Mouse (Mus musculus) G1E-ER4 (cell line): ENCODE measurements around the gene Exoc3l2. TPM values are rescaled to one million over a fixed set of nuclear protein-coding genes. Genes with fewer than 3 reads are reported as not detected.

Experiments used
- GATA1 ChIP-seq: IDR thresholded peaks from one replicate; pipeline ENCODE4 v1.8.0; 2012; ENCODE audit warnings: low read length, inconsistent platforms
- polyA plus RNA-seq: library from polyadenylated mRNA; stranded (reverse); fragments of >175 nt; gene quantifications from 2 replicates; pipeline ENCODE4 v1.2.3, GENCODE M21; 2012

Gene Exoc3l2
- polyA plus RNA-seq, 1 experiment, result 0.08 TPM

DNA sequence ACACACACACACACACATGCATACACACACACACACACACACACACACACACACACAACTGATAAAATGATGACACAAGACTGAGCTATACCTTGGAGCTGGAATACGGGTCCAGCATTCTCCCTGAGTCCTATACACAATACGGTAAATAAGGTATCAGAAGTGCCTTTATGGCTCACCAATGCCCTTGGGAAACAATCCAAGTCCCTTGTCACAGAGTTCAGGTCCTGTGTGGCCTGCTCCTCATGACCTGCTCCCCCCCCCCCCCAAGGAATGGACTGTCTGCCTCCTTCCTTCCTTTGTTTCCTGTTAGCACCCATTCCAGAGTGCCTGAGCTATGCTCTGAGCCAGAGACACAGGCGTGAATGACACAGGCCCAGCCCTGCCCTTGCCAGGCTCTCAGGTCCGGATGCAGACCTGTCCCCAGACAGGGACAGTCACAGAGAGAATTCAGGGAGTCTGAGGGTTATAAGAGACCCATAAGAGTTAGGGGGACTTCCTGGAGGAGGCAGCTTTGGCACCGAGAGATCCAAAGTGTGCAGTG lies 3.5 kb downstream of the Exoc3l2 start:
- no peak for TF ChIP-seq GATA1

DNA sequence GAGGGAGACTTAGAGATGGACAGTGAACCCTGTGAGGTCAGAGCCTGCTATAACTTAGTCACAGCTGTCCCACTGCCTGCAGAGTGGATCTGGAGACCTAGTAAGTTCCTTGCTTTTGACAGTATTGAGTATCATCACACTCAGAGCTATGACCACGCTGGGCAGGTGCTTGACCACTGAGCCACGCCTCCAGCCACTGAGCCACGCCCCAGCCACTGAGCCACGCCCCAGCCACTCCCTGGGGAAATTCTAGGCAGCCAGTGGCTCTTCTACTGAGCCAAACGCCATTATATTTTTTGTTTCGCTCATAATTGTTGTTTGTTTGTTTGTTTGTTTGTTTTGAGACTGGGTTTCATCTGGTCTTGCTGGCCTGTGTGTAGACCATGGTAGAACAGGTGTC lies 4.5 kb downstream of the Exoc3l2 start:
- TF ChIP-seq GATA1, result no peak

DNA sequence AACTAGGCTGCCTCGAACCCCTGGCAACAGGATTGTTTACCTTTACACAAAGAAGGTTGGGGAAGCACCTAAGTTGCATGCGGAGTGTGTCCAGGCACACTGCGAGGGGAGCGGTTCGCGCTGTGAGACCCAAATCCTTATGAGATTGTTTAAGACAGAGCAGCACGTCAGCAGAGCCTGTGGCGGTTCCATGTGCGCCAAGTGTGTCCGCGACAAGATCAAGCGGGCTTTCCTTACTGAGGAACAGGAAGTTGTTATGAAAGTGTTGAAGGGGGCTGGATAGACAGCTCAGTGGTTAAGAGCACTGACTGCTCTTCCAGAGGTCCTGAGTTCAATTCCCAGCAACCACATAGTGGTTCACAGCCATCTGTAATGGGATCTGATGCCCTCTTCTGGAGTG lies 5.1 kb downstream of the Exoc3l2 start:
- TF ChIP-seq GATA1, result no peak

GRCm38 (mm10) chr7:19469404-19469803 lies 6.3 kb downstream of the Exoc3l2 start:
- TF ChIP-seq GATA1, result no peak

GRCm38 (mm10) chr7:19470308-19470707 lies 7.2 kb downstream of the Exoc3l2 start:
- TF ChIP-seq GATA1, result no peak

DNA sequence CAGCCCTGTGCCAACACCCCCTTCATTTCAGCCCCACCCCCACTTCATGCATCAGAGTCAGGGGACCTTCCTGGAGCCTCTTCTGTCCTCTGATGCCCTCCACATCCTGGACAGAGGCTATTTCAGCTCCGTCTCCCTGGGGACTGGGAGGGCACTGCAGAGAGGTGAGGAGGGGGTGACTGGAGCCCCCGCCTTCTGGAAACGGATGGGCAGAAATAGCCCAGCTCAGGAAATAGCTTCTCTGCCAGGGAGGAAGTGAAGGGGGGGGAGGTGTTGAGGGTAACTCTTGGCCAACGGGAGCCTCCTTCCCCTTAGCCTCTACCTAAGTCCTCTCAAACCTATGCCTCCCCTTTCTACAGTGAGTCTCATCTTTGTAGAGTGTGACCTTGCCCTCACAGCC lies 9.3 kb downstream of the Exoc3l2 start:
- TF ChIP-seq GATA1, result no peak

- no peak for TF ChIP-seq GATA1
These were observed 10.8 kb downstream of the Exoc3l2 start for GRCm38 (mm10) chr7:19473875-19474443.

- TF ChIP-seq GATA1, result no peak
These were observed 14.0 kb downstream of the Exoc3l2 start for GRCm38 (mm10) chr7:19477084-19477483.

DNA sequence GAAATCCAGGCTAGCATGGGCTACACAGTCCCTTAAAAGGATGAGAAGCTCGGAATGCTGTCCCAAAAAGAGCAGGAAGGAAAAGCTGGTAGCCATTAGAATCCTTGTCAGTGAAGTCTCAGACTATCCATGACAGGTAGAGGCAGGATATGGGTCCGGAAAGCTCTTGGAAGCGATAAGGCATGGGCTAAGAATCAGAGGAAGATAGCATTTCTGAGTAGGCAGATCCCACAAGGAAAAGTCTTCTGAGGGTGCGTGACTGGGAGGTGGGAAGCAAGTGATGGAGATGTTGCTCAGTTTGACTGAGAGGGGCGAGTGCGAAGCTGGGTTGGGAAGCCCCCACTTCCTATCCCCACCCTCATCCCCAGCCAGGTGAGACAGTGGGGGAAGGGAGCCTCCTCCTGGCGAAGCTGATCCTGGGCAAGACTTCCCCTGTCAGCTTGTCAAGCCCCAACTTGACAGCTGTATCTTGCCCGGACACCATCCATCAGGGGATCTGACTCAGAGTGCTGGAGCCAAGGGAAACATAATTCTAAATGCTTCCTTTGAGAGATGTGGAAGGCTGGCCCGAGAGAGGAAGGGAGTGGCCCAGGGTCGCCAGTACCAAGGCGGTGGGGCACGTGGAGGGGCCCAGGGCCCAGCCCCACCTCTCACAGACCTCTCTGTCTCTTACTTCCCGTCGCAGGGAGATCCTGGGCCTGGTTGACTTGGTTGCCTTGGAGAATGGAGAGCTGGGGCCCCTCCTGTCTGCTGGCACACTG lies 14.7 kb downstream of the Exoc3l2 start:
- no peak for TF ChIP-seq GATA1

DNA sequence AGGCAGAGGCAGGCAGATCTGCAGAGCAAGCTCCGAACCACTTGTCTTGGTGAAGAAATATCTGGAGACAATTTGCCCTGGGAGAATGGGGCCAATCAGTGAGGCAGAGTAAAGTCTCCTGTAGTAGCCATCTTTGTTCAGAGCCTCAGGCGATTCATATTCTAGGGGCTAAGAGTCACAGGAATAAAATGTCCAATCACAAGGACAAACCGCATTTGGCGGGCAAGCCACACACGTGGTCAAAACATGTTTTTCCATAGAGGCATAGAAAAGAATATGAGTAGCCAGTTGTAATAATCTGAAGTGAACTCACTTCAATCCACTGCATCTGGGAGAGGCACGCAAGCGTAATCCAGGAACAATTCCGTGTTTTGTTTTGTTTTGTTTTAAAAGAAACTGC lies 20.1 kb downstream of the Exoc3l2 start:
- no peak for TF ChIP-seq GATA1

DNA sequence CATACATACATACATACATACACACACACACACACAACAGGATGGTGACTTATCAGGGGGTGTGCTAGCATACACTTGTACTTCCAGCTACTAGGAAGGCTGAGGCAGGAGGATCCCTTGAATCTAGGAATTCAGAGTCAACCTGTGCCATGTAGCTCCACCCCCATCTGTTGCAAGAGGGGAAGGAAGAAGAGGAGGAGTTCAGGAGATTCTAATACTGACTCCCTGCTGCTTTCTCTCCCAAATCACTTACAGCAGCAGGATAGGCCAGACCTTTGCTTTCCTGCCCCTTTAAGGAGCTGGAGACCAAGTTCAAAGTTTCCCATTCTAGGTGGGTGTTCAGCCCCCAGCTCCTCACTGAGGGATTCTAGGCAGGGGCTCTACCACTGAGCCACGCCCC lies 22.4 kb downstream of the Exoc3l2 start:
- TF ChIP-seq GATA1, result no peak

- TF ChIP-seq GATA1, result no peak
These were observed 23.4 kb downstream of the Exoc3l2 start for GRCm38 (mm10) chr7:19486549-19486948.

DNA sequence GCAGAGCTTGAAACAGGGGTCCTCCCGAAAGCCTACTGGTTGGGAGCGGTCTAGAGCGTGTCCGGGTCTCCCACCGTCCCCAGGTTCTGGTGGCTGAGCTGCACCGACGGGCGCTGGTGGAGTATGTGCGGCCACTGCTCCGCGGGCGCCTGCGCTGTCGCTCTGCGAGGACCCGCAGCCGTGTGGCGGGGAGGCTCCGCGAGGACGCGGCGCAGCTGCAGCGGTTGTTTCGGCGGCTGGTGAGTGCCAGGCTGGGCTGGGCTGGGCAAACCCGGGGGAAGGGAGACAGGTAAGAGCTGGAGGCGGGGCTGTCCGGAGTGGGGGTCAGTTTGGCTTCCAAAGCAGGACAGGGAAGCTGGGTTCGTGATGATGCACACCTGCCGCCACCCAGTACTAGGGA lies 26.4 kb downstream of the Exoc3l2 start:
- TF ChIP-seq GATA1, result no peak

- no peak for TF ChIP-seq GATA1
These were observed 28.6 kb downstream of the Exoc3l2 start for GRCm38 (mm10) chr7:19491731-19492130.

DNA sequence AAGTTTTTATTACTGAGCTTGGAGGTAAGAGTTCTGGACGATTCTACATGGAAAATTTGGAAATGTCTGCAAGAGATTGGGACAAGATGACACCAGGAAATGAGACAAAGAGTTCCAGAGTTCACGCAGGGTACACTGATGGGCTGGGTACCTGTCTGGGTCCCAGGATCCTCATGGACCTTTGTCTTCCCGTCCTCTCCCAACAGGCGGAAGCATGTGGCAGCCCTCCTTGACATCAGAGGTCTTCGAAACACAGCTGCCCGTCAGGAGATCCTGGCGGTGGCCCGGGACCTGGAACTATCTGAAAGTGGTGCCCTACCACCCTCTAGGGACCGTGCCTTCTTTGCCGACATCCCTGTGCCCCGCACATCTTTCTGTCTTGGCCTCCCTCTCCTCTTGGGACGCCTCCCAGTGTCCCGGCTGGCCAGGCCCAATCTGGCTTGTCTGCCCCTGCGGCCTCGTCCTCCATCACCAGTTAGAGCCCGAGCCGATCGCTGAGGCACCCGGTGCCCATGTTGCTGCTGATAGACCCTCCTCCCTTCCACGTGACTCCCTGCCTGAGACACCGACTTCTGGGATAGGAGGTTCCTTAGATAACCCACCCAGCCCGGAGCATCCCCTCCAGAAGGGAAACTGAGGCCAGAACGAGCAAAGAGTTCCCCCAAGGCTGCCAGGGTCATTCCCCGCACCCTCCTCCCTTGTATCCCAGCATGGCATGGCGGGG lies 31.8 kb downstream of the Exoc3l2 start:
- no peak for TF ChIP-seq GATA1

- TF ChIP-seq GATA1, result no peak
These were observed 32.5 kb downstream of the Exoc3l2 start for GRCm38 (mm10) chr7:19495521-19496213.
